Mouse (Mus musculus): Measurements from ENCODE around the gene Cpd.
"Not testable (repeated sequence)": the region's sequence is repeated elsewhere in the genome, so short reads cannot be mapped to it uniquely, and the experiment has no call there.

Gene Cpd

GRCm38 (mm10) chr11:76846011-76846877 is 574 bp downstream of the Cpd start:
- peak; percentile 9 for DNase-seq

DNA sequence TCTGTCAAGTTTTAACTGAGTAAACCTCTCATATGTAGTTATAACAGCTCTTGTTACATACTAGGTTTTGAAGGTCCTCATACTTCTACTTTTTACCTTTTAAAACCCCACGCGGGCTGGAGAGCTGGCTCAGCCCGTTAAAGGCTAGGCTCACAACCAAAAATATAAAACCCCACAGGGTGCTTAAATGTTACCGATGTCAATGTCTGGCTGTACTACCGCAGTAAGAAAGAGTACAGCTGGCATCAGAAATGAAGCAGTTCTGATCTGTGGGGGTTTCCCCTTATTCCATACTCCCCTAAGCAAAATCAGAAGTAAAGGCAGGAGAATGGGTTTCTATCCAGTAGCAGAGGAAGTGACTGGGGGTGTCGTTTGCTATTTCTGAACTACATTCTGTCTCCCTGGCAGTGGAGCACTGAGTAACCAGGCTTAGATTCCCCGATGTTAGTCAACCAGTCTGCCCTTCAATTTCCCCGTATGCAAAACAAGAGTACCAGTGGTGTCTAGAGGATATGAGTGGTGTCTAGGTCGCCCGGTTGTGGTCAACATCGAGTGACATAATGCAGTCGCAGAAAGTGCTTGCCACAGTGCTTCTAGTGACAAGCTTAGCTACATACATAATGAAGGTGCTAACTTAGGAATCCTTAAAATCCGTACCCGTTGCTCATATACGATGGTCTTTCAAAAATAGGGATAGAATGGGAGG is 1.4 kb downstream of the Cpd start:
- peak; percentile 23 for DNase-seq

DNA sequence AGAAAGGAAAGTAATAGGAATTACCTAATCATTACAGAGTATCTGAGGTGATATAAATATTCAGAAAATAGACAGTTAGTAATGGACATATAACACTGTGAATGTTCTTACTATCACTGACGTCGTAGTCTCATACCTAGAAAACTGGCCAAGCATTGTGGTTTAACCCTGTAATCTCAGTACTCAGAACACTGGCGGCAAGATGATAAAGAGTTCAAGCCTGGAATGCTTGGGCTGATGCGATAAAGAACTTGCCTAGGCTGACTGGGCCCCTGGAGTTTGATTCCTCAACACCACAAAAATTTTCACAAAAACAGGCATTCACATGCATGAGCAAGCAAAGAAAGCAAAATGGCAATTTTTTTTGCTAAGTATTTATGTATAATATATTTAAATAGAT is 8.2 kb downstream of the Cpd start:
- no peak for DNase-seq

DNA sequence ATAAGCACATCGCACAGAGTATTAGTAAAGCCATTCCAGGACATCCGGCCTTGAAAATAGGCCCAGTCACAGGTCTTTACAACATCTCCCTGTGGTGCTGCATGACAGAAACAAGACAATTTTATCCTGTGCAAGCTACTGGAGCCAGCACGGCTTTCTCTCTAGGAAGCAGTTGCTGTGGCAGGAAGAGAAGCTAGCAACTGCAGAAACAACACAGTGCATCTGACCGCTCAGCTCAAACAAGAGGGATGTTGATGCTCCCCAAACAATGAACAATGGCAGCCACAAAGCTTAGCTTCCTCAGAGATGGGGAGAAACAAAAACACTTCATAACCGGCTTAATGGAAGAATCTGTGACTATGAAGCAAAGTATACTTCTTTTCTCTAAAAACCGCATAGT is 10.5 kb downstream of the Cpd start:
- DNase-seq: no peak

- DNase-seq: no peak
Observed at GRCm38 (mm10) chr11:76835868-76836267, 10.9 kb downstream of the Cpd start.

GRCm38 (mm10) chr11:76834665-76835064 is 12.2 kb downstream of the Cpd start:
- DNase-seq: no peak

DNA sequence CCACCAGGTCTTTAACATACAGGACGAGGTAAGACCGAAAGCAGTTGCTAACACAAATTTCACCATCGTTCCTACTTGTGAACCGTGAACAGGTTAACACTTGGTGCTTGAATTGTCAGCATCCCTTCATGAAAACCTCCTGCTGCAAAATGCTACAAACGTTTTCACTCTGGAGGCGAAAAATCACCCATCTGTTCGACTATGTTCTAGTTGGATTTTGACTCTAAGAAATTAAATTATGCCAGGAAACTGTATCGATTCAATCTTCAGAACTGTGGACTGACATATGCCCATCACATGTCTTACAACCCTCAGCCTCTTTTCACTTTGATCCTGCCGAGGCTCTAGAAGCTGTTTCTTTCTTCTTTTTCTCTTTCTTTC is 21.9 kb downstream of the Cpd start:
- DNase-seq: no peak

DNA sequence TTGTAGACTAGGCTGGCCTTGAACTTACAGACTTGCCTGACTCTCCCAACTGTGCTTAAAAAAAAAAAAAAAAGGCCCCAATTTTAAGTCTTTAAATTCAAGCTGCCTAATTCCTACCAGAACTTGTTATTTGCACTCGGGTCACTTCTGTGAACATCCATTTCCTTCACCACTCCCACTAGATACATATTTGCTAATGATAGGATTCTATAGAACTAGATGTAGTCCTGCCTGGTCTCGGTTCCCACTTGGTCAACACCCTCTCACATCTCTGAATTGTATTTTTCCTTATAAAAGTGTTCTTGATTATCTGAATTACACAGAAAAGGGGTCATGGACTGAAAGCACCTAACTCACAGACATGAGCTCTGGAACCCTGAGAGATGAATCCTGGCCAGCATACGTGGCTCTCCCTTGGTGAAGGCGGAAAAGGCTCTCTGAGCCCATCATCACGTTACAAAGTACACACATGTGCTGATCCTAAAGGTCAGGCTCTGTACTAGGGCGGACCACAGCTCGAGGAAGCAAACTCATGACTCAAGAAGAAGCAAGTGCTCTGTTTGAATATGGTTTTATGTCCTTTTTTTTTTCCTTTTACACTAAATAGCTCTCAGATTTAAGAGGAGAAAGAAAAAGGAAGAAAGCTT is 22.5 kb downstream of the Cpd start:
- no peak for DNase-seq

GRCm38 (mm10) chr11:76823641-76824040 is 23.2 kb downstream of the Cpd start:
- no peak for DNase-seq

DNA sequence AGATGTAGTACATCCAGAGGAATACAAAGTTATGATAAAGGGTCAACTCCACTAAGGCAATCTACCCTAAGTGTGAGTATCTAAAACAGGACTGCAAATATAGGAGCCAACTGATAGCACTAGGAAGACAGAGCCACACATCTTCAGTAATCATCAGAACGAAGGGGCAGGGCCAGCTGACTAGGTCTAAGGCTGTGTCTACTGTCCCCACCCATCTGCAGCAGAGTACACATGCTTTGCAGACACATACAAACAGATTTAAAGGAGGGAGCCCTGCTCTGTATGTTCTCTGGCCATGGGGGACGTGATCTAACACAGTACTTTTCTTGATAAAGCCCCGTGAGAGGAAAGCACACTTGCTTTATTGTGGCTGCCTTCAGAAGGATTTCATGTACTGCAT is 25.5 kb downstream of the Cpd start:
- DNase-seq: no peak

GRCm38 (mm10) chr11:76817664-76818063 is 29.2 kb downstream of the Cpd start:
- no peak for DNase-seq

DNA sequence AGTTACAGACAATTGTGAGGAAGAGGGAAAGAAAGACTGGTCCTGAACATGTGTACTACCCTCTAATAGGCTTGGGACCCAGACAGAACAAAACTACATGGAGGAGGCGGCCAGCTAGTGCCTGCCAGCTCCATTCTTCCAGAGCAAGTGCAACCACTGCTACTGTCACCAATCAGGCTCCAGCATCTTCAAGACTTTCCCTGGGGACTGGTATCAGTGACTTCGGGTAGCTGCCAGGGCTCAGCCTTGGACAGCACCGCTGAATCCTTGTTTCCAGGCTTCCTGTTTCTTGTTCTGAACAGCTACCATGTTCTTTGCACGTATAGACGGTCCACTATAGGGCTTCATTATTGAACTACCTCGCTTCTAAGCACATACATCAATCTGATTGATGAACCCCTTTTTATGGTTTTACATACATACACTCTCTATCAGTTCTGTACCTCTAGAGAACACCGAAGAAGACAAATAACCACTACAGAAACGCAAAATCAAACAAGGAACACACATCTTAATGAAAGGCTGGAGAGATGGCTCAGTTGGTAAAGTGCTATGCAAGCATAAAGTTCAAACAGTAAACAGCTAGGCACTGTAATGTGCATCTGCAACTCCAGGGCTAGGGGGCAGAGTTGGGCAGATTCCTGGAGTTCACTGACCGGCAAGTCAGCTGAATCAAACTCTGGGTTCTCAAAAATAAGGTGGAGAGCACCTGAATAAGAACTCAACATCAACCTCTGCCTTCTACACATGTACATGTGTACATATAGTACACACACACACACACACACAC is 35.9 kb downstream of the Cpd start:
- no peak for DNase-seq

- DNase-seq: no peak
Observed at GRCm38 (mm10) chr11:76809450-76809849, 37.4 kb downstream of the Cpd start.

DNA sequence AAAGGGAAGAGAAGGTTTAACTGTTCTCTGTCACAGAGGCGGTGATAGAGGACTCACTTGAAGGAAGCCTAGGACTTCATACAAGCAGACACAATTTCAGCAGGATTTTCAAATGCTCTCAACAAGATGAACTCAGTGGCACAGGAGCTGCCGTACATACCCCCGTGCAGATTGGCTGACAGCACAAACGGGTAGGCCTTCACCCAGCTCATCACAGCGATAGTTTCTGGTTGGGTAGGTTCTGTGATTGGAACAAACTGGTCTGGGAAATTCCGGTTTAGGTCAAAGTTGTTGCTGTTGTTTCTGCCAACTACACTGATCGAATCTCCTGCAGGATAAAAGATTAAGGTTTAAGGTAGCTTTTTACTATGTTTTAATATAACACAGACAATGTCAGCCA is 38.3 kb downstream of the Cpd start:
- DNase-seq: no peak

GRCm38 (mm10) chr11:76807007-76807679 is 39.7 kb downstream of the Cpd start:
- DNase-seq: no peak

- no peak for DNase-seq
Observed at GRCm38 (mm10) chr11:76806026-76806425, 40.8 kb downstream of the Cpd start.

- not testable (repeated sequence) for DNase-seq
Observed at GRCm38 (mm10) chr11:76805072-76805471, 41.7 kb downstream of the Cpd start.

DNA sequence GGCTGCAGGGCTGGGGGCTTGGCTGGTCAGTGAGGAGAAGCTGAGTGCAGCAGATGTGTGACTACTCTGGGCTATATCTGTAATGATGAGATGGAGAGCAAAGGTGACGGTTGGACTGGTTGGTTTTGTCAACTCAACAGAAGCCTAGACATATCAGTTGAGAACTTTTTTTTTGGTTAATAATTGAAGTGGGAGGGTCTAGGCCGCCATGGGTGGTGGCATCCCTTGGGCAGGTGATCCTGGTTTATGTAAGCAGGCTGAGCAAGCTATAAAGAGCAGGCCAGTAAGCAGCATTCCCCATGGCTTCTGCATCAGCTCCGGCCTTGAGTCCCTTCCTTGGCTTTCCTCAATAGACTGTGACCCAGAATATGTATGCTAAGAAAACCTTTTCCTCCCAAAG is 43.6 kb downstream of the Cpd start:
- no peak for DNase-seq

GRCm38 (mm10) chr11:76797236-76797635 is 49.6 kb downstream of the Cpd start:
- no peak for DNase-seq

- no peak for DNase-seq
Observed at GRCm38 (mm10) chr11:76795326-76795725, 51.5 kb downstream of the Cpd start.

- DNase-seq: no peak
Observed at GRCm38 (mm10) chr11:76791331-76791730, 55.5 kb downstream of the Cpd start.

GRCm38 (mm10) chr11:76789252-76789651 is 57.6 kb downstream of the Cpd start:
- peak; percentile 41 for DNase-seq

Data from thymus, postnatal 25 days (tissue).